ENCODE assay signal across 11 mouse cellular contexts in genomic region chrX:9333035-9333434, GRCm38 (mm10). TPM values are rescaled to one million over a fixed set of nuclear protein-coding genes. Genes with fewer than 3 reads are reported as not detected.
DNase-seq lines count a peak whose midpoint lies in the region; ATAC-seq lines count a peak whose summit lies in the region.
"Not testable (repeated sequence)": the region's sequence is repeated elsewhere in the genome, so short reads cannot be mapped to it uniquely, and the experiment has no call there.
"Had no signal": no experiment of that assay in that cellular context is flagged by ENCODE, and none has a peak within 500 bp of the region (broad histone marks: within the 10 kb centered on the region; RNA-seq: fewer than 3 reads in every experiment).

No protein-coding gene starts in this region.

- not testable (repeated sequence) for H3K27ac ChIP-seq in hindbrain, embryonic 16.5 days (ENCODE audit: low read depth, low read length); liver, embryonic 15.5 days (replicated peaks); neural tube, embryonic 14.5 days (ENCODE audit: low read depth, low read length)

- H3K36me3 ChIP-seq in hindbrain, embryonic 16.5 days (ENCODE audit: control insufficient read depth, insufficient read depth, low read length); liver, embryonic 15.5 days (replicated peaks); neural tube, embryonic 14.5 days (ENCODE audit: control insufficient read depth, insufficient read depth, low read length): not testable (repeated sequence)

- H3K4me1 ChIP-seq in hindbrain, embryonic 16.5 days (ENCODE audit: control insufficient read depth, insufficient read depth, low read depth, low read length); liver, embryonic 15.5 days (replicated peaks); neural tube, embryonic 14.5 days (ENCODE audit: control insufficient read depth, insufficient read depth, low read length): not testable (repeated sequence)

- H3K9me3 ChIP-seq in hindbrain, embryonic 16.5 days (ENCODE audit: control insufficient read depth, low read length); liver, embryonic 15.5 days (replicated peaks); neural tube, embryonic 14.5 days (ENCODE audit: control insufficient read depth, low read length): not testable (repeated sequence)

- WGBS in hindbrain, embryonic 16.5 days, result 43% methylated on average over 2 of the region's 2 CpGs
- 25% methylated on average over 2 of the region's 2 CpGs for WGBS in liver, embryonic 15.5 days (ENCODE audit: insufficient replicate concordance)
- WGBS in neural tube, embryonic 14.5 days, result 54% methylated on average over 1 of the region's 2 CpGs

- H3K4me2 ChIP-seq in hindbrain, embryonic 16.5 days (ENCODE audit: low read length); liver, embryonic 15.5 days; neural tube, embryonic 14.5 days (ENCODE audit: low read depth, low read length): not testable (repeated sequence)

- not testable (repeated sequence) for H3K9ac ChIP-seq in hindbrain, embryonic 16.5 days (ENCODE audit: low read depth, low read length); liver, embryonic 15.5 days; neural tube, embryonic 14.5 days (replicated peaks; ENCODE audit: low read depth, low read length)

- not testable (repeated sequence) for H3K27me3 ChIP-seq in hindbrain, embryonic 16.5 days (replicated peaks; ENCODE audit: control insufficient read depth, insufficient read depth, low read length); liver, embryonic 15.5 days; neural tube, embryonic 14.5 days (ENCODE audit: control insufficient read depth, insufficient read depth, low read length)

- not testable (repeated sequence) for H3K4me3 ChIP-seq in hindbrain, embryonic 16.5 days (ENCODE audit: low read length); liver, embryonic 15.5 days (replicated peaks); neural tube, embryonic 14.5 days (ENCODE audit: low read depth, low read length)

- peak; percentile 12 for DNase-seq in R1 (ENCODE audit: low read depth, low spot score)
- peak; percentile 48 for DNase-seq in cerebellum, adult 9-10 months
- DNase-seq in gastrocnemius, adult 18-20 months (ENCODE audit: low spot score), result peak; percentile 16
- DNase-seq in layer of hippocampus, adult 11-12 months (ENCODE audit: low spot score), result peak; percentile 10
- peak; percentile 64 for DNase-seq in testis, postnatal 10 days (ENCODE audit: low spot score)

- peak; percentile 72; the same call in 1 of the 2 replicates for ATAC-seq in hindbrain, embryonic 16.5 days
- 0 out of 2 replicates have a peak, but pooled peaks have one; percentile 40 for ATAC-seq in liver, embryonic 15.5 days (ENCODE audit: insufficient read depth)
- ATAC-seq in neural tube, embryonic 14.5 days (ENCODE audit: low read depth), result peak; percentile 63; the same call in 1 of the 2 replicates

RNA-seq across cellular contexts. Expression of gene H2al1k, which starts 17.4 kb away (rescaled TPM):
- not detected for total RNA-seq in gastrocnemius, adult 18-20 months (2021)
- not detected in 2 replicates for polyA plus RNA-seq in hindbrain, embryonic 16.5 days (2015; fragmentation: Nextera tagmentation; extraction: Ambion mirVana)
- not detected in 2 replicates for polyA plus RNA-seq in liver, embryonic 15.5 days (2015; fragmentation: Nextera tagmentation; extraction: Ambion mirVana)
- polyA plus RNA-seq in neural tube, embryonic 14.5 days (2014; fragmentation: Nextera tagmentation; extraction: Ambion mirVana), result not detected in 2 replicates
- polyA plus RNA-seq: intestine, embryonic 16.5 days; limb, embryonic 15.5 days; midbrain, embryonic 14.5 days had no signal

RNA-seq across cellular contexts. Expression of gene H2al1m, which starts 49.5 kb away (rescaled TPM):
- total RNA-seq in gastrocnemius, adult 18-20 months (2021), result under 1 TPM in 1 of 2 experiments, not detected in 1; 0.64 TPM
- polyA plus RNA-seq in hindbrain, embryonic 16.5 days (2015; fragmentation: Nextera tagmentation; extraction: Ambion mirVana), result 0.43 TPM in 1 of 2 replicates, not detected in the other
- polyA plus RNA-seq in liver, embryonic 15.5 days (2015; fragmentation: Nextera tagmentation; extraction: Ambion mirVana), result 2.1 and 2.6 TPM in 2 replicates
- not detected in 2 replicates for polyA plus RNA-seq in neural tube, embryonic 14.5 days (2014; fragmentation: Nextera tagmentation; extraction: Ambion mirVana)
- polyA plus RNA-seq: intestine, embryonic 16.5 days; limb, embryonic 15.5 days had no signal

Comparison
In these comparisons a context has a peak if more than half of its experiments do, and no peak if none do; other contexts are left out.
1. DNase-seq: peak in every context shown above with its lines; median percentile 64 in testis, postnatal 10 days; 48 in cerebellum, adult 9-10 months; 16 in gastrocnemius, adult 18-20 months; 12 in R1; 10 in layer of hippocampus, adult 11-12 months.